Mouse (Mus musculus): Measurements from ENCODE around the gene Slc38a10.

The Slc38a10 gene

DNA sequence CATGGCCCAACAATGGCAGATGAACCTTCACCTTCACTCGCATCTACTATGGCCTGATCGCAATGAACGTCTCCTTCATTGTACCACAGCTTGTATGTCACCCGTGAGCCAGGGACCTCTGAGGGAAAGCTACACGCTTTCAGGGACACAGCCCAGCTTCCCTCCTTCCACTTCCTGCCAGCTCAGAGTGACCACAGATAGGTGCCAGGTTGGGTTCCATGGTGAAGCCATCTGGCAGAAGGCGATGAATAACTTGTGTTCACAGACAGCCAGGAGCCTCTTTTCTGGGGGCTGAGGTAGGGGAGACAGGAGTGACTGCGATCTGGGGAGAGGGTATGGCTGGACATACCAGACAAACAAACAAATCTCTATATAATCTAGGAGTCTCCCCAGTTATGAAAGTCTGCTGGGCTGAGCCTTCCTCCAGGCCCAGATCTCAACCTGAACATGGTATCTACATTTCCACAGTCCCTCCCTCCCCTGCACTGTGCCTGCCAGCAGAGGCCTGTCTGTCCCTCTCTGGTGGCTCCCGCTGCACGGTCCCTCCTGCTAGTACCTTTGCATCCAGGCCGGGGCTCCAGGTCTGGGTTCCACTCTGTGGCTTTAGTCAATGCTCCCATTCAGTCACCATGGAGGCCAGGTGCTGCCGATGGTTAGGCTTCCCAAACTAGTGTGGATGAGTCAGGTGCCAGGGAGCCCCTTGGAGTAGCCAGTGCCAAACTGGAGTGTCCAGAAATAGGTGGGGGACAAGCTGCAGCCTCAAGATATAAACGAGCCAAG lies 95.0 kb downstream of the Slc38a10 start:
- 85% methylated on average over 12 of the region's 12 CpGs for WGBS
